Mouse (Mus musculus) neural tube, embryonic 15.5 days (tissue): ENCODE data around the gene Aqp11. TPM values are rescaled to one million over a fixed set of nuclear protein-coding genes. Genes with fewer than 3 reads are reported as not detected.
A peak's percentile ranks its signal among the peaks of the same experiment; 100 is the strongest.

Experiments used
- ATAC-seq: fragments of 200-750 bp; cut with Nextera tagmentation; 2 replicates; pipeline ENCODE4 v1.8.0; 2017; ENCODE audit warnings: mild to moderate bottlenecking, moderate TSS enrichment, moderate library complexity; ENCODE audit not compliant: low FRiP score
- H3K27ac ChIP-seq: fragments of 300-500 bp; sonication (generic); replicated peaks from 2 replicates; pipeline ENCODE4 v1.5.1; 2015; ENCODE audit warnings: mild to moderate bottlenecking, inconsistent platforms
- H3K27me3 ChIP-seq: fragments of 300-500 bp; sonication (generic); replicated peaks from 2 replicates; pipeline ENCODE4 v1.6.1; 2015; ENCODE audit warnings: inconsistent platforms
- H3K36me3 ChIP-seq: fragments of 300-500 bp; sonication (generic); 2 replicates; pipeline ENCODE4 v1.6.1; 2015; ENCODE audit warnings: inconsistent platforms
- H3K4me1 ChIP-seq: fragments of 300-500 bp; sonication (generic); 2 replicates; pipeline ENCODE4 v1.6.1; 2015; ENCODE audit warnings: inconsistent platforms
- H3K4me2 ChIP-seq: fragments of 300-500 bp; sonication (generic); 2 replicates; pipeline ENCODE4 v1.6.1; 2015; ENCODE audit warnings: inconsistent platforms, mild to moderate bottlenecking, moderate library complexity
- H3K4me3 ChIP-seq: fragments of 300-500 bp; sonication (generic); replicated peaks from 2 replicates; pipeline ENCODE4 v1.5.1; 2015; ENCODE audit warnings: mild to moderate bottlenecking, inconsistent platforms
- H3K9ac ChIP-seq: fragments of 300-500 bp; sonication (generic); replicated peaks from 2 replicates; pipeline ENCODE4 v1.6.1; 2015; ENCODE audit warnings: mild to moderate bottlenecking, inconsistent platforms
- H3K9me3 ChIP-seq: fragments of 300-500 bp; sonication (generic); replicated peaks from 2 replicates; pipeline ENCODE4 v1.6.1; 2016; ENCODE audit warnings: inconsistent platforms
- WGBS: fragments of 180-500 bp; shearing (Covaris S2); methylation state at CpG from one replicate; pipeline ENCODE4 v1.1.7; 2015; ENCODE audit warnings: mixed read lengths; 5-methylcytosine and 5-hydroxymethylcytosine counted together
- polyA plus RNA-seq: library from polyadenylated mRNA; unstranded; fragments of >200 nt; fragmentation: Nextera tagmentation; extraction: Ambion mirVana; gene quantifications from 2 replicates; pipeline ENCODE4 v1.2.1, GENCODE M21; 2015

Gene Aqp11
- polyA plus RNA-seq, 1 experiment from 2014 or later, result 22.6 TPM

DNA sequence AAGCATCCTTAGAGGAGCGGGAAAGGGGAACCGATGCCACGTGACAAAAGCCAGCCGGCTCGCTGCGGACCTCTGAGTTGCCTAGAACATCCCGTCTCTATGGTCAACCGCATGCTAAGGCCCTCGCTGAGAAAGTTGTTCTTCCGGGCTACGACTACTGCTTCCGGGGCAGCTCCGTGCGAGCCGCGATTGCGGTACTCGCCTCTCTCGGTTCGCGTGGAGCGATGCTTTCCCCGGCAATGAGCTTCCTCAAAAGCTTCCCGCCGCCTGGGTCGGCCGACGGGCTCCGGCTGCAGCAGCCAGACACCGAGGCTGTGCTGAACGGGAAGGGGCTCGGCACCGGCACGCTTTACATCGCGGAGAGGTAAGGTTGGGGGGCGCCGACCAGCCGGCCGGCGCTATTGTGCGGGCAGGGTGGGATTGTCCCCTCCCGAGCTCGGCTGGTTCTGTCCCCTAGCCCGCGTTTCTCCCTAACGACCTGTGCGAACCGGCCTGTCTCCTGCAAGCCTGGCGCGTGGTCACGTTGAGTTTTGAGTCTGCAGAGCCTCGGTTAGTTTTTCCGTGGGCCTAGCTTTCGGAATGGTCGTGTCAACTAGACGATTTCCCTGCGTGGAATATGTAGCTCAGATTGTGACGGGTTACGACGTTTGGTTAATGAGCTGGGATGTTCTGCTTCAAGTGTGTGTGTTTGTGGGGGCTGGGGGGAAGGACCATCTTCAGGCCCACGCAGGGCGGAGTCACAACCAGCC lies 41.4 kb downstream of the Aqp11 start, which contains the start of gene Clns1a:
Gene Clns1a (plus strand): TSS at position 129 of the 749 bp plus-strand sequence.
- Histone ChIP-seq H3K36me3 (peaks cover 13% of the 10 kb centered on the region), H3K4me1 (peaks cover 23% of the 10 kb centered on the region), H3K4me3 (peak within 1 kb of the TSS; percentile 99), H3K9me3 (no peaks in the 10 kb centered on the region), H3K9ac (peak within 1 kb of the TSS; percentile 91), H3K27ac (peak within 1 kb of the TSS; percentile 85), H3K27me3 (no peaks in the 10 kb centered on the region), H3K4me2 (peak within 1 kb of the TSS; percentile 81)
- peak; percentile 98 for ATAC-seq
- under 1% methylated on average over 63 of the region's 63 CpGs for WGBS

DNA sequence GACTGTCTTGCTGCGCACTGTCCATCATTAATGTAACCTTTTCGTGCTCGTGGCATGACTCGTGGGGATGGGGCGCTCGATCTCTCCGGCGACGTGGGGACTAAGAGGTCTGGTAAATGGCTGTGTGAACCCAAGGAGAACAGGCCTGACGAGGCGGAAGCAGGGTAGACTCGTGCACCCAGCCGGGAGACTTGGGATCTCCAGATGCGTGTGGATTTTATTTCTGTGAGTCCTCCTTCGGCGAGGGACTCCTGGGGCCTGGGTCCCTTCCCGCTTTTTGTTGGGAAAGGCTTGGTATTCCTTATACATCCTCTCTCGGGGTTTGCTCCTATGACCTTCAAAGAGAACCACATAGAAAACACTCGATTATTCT lies 42.0 kb downstream of the Aqp11 start:
- 33% methylated on average over 19 of the region's 19 CpGs for WGBS

DNA sequence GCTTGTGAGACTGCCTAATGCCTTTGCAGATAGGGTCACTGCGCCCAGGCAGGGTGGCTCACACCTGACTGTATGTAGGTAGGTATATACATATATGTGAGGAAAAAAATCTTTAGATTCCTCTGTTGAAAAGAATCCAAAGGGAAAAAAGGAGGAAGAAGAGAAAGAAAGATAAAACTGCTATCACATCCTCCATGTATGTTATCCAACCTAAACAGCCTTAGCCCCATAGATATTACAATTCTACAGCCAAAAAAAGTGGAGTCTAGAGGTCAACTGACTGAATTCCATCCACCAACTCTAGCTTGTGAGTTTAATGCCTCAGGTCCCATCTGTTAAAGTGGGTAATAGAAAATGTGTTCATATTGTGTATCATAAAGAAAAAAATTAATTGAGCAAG lies 42.6 kb downstream of the Aqp11 start:
- Histone ChIP-seq H3K27ac (peak overlapping the region; percentile 85; the same call in 1 of the 2 replicates), H3K9me3 (no peaks in the 10 kb centered on the region), H3K36me3 (peaks cover 13% of the 10 kb centered on the region), H3K4me1 (peaks cover 23% of the 10 kb centered on the region), H3K4me3 (no peak overlapping the region), H3K4me2 (peak overlapping the region; percentile 81), H3K27me3 (no peaks in the 10 kb centered on the region), H3K9ac (no peak overlapping the region)
- ATAC-seq, result no peak
- WGBS, result 97% methylated on average over 1 of the region's 1 CpGs

More for the DNA sequence above, 42.0 kb downstream of the Aqp11 start:
- Histone ChIP-seq H3K4me1 (peaks cover 23% of the 10 kb centered on the region), H3K27me3 (no peaks in the 10 kb centered on the region), H3K9me3 (no peaks in the 10 kb centered on the region), H3K4me2 (peak overlapping the region; percentile 81), H3K36me3 (peaks cover 13% of the 10 kb centered on the region), H3K27ac (peak overlapping the region; percentile 85), H3K4me3 (peak overlapping the region; percentile 99), H3K9ac (peak overlapping the region; percentile 91)
- ATAC-seq, result peak; percentile 85

DNA sequence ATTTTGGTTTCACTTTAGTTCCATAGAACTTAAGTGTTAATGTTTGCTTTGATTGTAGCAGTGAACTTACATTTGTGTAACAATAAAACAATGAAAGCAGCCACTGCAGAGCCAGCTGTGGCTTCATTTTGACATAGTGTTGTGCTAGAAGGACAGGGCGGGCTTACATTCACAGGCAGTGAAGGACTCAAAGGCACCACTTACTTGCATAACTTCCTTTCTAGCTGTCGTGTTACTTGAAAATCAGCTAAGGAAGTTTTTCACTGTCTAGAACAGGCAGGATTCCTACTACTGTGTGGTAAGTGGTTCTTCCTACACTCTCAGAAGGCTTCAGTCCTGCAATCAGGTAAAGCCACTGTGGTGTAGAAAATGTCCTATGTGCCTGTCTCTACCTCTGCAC lies 50.3 kb downstream of the Aqp11 start:
- no peak for ATAC-seq
- WGBS, result 83% methylated on average over 2 of the region's 2 CpGs
- no peak overlapping the region for H3K4me3 ChIP-seq

DNA sequence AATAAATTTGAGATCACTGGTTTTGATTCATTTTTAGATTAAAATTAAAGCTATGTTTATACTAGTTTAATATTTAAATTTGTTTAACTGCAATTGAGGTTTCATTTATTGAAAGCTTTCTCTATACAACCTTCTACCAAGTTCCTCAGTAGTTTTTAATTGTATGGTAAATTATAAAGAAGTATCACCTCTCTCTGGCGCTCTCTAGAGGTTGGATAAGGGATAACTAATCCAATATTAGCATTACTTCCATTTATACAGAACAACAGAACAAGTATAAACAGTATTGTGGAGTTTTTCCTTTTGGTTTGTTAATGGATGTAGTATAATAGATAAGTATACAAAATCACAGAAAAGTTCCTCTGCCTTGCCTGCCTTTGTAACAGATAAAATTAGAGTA lies 58.9 kb downstream of the Aqp11 start:
- Histone ChIP-seq H3K27me3 (no peaks in the 10 kb centered on the region), H3K9ac (no peak overlapping the region), H3K4me3 (no peak overlapping the region), H3K4me2 (no peak overlapping the region), H3K9me3 (no peaks in the 10 kb centered on the region), H3K27ac (no peak overlapping the region), H3K36me3 (peaks cover 44% of the 10 kb centered on the region), H3K4me1 (no peaks in the 10 kb centered on the region)
- ATAC-seq, result no peak
- WGBS, result 29% methylated on average over 1 of the region's 1 CpGs

More for the DNA sequence above, 50.3 kb downstream of the Aqp11 start:
- Histone ChIP-seq H3K9ac (no peak overlapping the region), H3K9me3 (no peaks in the 10 kb centered on the region), H3K4me2 (no peak overlapping the region), H3K36me3 (peaks cover 20% of the 10 kb centered on the region), H3K27ac (no peak overlapping the region), H3K27me3 (no peaks in the 10 kb centered on the region), H3K4me1 (no peaks in the 10 kb centered on the region)

Other genes with a start within 250 kb of the Aqp11 start
- gene Aamdc, start 158.8 kb downstream of the Aqp11 start, polyA plus RNA-seq, result 56.8 and 58.3 TPM in 2 replicates
- gene Rsf1, start 158.4 kb downstream of the Aqp11 start, polyA plus RNA-seq, result 24.3 and 25.2 TPM in 2 replicates
- 170 and 187 TPM in 2 replicates for gene Clns1a, start 41.7 kb downstream of the Aqp11 start, polyA plus RNA-seq
- gene Pak1, start 50.3 kb upstream of the Aqp11 start, polyA plus RNA-seq, result 117 and 134 TPM in 2 replicates
- not detected in 2 replicates for gene Gdpd4, start 181.7 kb upstream of the Aqp11 start, polyA plus RNA-seq